Comparison of ENCODE assay signal across 9 mouse cellular contexts in the genomic region with DNA sequence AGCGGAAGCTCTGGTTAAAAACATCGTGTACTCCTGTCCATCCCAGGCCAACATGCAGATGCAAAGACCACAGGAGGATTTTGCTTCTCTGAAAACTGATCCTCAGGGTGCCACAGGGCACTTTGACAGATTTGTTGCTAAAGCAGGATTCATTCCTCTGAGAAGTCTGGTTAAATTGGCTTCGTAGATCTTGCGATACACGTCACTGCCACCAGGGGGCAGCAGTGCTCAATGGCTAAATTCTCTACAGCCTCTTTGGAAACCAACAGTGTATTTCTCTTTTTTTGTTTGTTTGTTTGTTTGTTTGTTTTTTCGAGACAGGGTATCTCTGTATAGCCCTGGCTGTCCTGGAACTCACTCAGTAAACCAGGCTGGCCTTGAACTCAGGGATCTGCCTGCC. TPM values are rescaled to one million over a fixed set of nuclear protein-coding genes. Genes with fewer than 3 reads are reported as not detected.
DNase-seq lines count a peak whose midpoint lies in the region; ATAC-seq lines count a peak whose summit lies in the region.
"Had no signal": no experiment of that assay in that cellular context is flagged by ENCODE, and none has a peak within 500 bp of the region (broad histone marks: within the 10 kb centered on the region; RNA-seq: fewer than 3 reads in every experiment).

No protein-coding gene starts in this region.

- no peaks in the 10 kb centered on the region for H3K4me1 ChIP-seq in liver, embryonic 11.5 days (replicated peaks; ENCODE audit: control insufficient read depth, insufficient read depth, low read length)

- H3K4me3 ChIP-seq in liver, embryonic 11.5 days (ENCODE audit: low read depth, low read length) = no peak overlapping the region
- H3K4me3 ChIP-seq: heart, embryonic 13.5 days had no signal

- peak; percentile 78 for ATAC-seq in erythroid progenitor cell, adult 5-6 weeks (replicated peaks; ENCODE audit: low FRiP score, poor library complexity, severe bottlenecking)
- ATAC-seq in liver, embryonic 11.5 days (replicated peaks; ENCODE audit: low FRiP score) = no peak

- whole genome bisulfite sequencing in liver, embryonic 11.5 days = 21% methylated on average over 6 of the region's 6 CpGs

- H3K9me3 ChIP-seq in liver, embryonic 11.5 days (ENCODE audit: control insufficient read depth, low read length) = no peaks in the 10 kb centered on the region
- H3K9me3 ChIP-seq: heart, embryonic 13.5 days had no signal

- peaks cover 2% of the 10 kb centered on the region; the same call in 1 of the 2 replicates for H3K36me3 ChIP-seq in liver, embryonic 11.5 days (ENCODE audit: control insufficient read depth, insufficient read depth, low read length)

- no peaks in the 10 kb centered on the region for H3K27me3 ChIP-seq in liver, embryonic 11.5 days (replicated peaks; ENCODE audit: control insufficient read depth, insufficient read depth, low read length)
- H3K27me3 ChIP-seq: heart, embryonic 13.5 days had no signal

- no peak overlapping the region for H3K4me2 ChIP-seq in liver, embryonic 11.5 days
- H3K4me2 ChIP-seq: heart, embryonic 13.5 days had no signal

- DNase-seq in ovary, postnatal 10 days (ENCODE audit: low spot score) = peak; percentile 50
- DNase-seq in ovary, adult 18-20 months (ENCODE audit: low spot score) = no peak
- DNase-seq in brain, adult 2 months (ENCODE audit: low read depth, low spot score) = peak; percentile 86
- peak; percentile 77 for DNase-seq in kidney, adult 9 months
- peak; percentile 73 for DNase-seq in liver, embryonic 11.5 days (ENCODE audit: low spot score)
- peak; percentile 48 for DNase-seq in retina, adult 2 months (ENCODE audit: low read depth, low spot score)
- DNase-seq in thymus, postnatal 4 days = peak; percentile 89

- H3K27ac ChIP-seq in liver, embryonic 11.5 days (ENCODE audit: low read depth, low read length) = no peak overlapping the region
- H3K27ac ChIP-seq: heart, embryonic 13.5 days had no signal

- H3K9ac ChIP-seq in liver, embryonic 11.5 days (ENCODE audit: low read depth, low read length) = no peak overlapping the region
- H3K9ac ChIP-seq: heart, embryonic 13.5 days had no signal

RNA-seq across cellular contexts. Expression of a gene that starts 7.9 kb away (rescaled TPM):
- total RNA-seq in erythroid progenitor cell, adult 5-6 weeks (2015; ENCODE audit: low replicate concordance) = 13.0 and 22.3 TPM in 2 replicates
- total RNA-seq in erythroid progenitor cell, adult 5-6 weeks (2017; ENCODE audit: low replicate concordance) = 9.8 and 37.2 TPM in 2 replicates
- polyA plus RNA-seq in liver, embryonic 11.5 days (2014; fragmentation: Nextera tagmentation; extraction: Ambion mirVana) = 96.8 and 105 TPM in 2 replicates

RNA-seq across cellular contexts. Expression of a gene that starts 8.3 kb away (rescaled TPM):
- total RNA-seq in erythroid progenitor cell, adult 5-6 weeks (2015; ENCODE audit: low replicate concordance) = 1.8 TPM in 1 of 2 replicates, not detected in the other
- total RNA-seq in erythroid progenitor cell, adult 5-6 weeks (2017; ENCODE audit: low replicate concordance) = 2.7 TPM in 2 replicates
- polyA plus RNA-seq in liver, embryonic 11.5 days (2014; fragmentation: Nextera tagmentation; extraction: Ambion mirVana) = 5.7 and 6.0 TPM in 2 replicates

RNA-seq across cellular contexts. Expression of a gene that starts 21.5 kb away (rescaled TPM):
- total RNA-seq in erythroid progenitor cell, adult 5-6 weeks (2015; ENCODE audit: low replicate concordance) = not detected in 2 replicates
- 1.0 TPM in 1 of 2 replicates, not detected in the other for total RNA-seq in erythroid progenitor cell, adult 5-6 weeks (2017; ENCODE audit: low replicate concordance)
- not detected in 2 replicates for polyA plus RNA-seq in liver, embryonic 11.5 days (2014; fragmentation: Nextera tagmentation; extraction: Ambion mirVana)

RNA-seq across cellular contexts. Expression of a gene that starts 30.5 kb away (rescaled TPM):
- total RNA-seq in erythroid progenitor cell, adult 5-6 weeks (2015; ENCODE audit: low replicate concordance) = 168 and 177 TPM in 2 replicates
- total RNA-seq in erythroid progenitor cell, adult 5-6 weeks (2017; ENCODE audit: low replicate concordance) = 225 and 235 TPM in 2 replicates
- 435 and 437 TPM in 2 replicates for polyA plus RNA-seq in liver, embryonic 11.5 days (2014; fragmentation: Nextera tagmentation; extraction: Ambion mirVana)

RNA-seq across cellular contexts. Expression of a gene that starts 43.4 kb away (rescaled TPM):
- not detected in 2 replicates for total RNA-seq in erythroid progenitor cell, adult 5-6 weeks (2015; ENCODE audit: low replicate concordance)
- not detected in 2 replicates for total RNA-seq in erythroid progenitor cell, adult 5-6 weeks (2017; ENCODE audit: low replicate concordance)
- 0.18 and 0.27 TPM in 2 replicates for polyA plus RNA-seq in liver, embryonic 11.5 days (2014; fragmentation: Nextera tagmentation; extraction: Ambion mirVana)
